ENCODE assay signal across 22 mouse cellular contexts in the genomic region with DNA sequence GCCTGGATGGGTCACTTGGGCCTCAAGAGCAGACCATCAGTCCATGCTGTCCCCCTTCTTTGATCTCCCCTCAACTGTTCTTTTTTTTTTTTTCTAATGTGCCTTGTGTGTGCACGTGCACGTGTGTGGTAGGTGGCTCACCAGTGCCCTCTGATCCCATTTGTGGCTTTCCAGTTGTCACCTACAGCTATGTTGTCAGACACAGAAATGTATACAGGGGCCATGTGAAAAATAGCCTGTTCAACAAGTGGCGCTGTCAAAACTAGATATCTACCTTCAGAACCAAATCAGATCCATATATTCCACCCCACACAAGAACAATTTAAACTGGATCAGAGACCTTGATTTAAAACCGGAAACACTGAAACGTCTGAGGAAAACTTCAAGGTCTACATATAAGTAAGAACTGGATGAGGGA.
"Had no signal": no experiment of that assay in that cellular context is flagged by ENCODE, and none has a peak within 500 bp of the region (broad histone marks: within the 10 kb centered on the region; RNA-seq: fewer than 3 reads in every experiment).

No protein-coding gene starts in this region.

- H3K4me3 ChIP-seq: heart, adult 2 months; heart, embryonic 13.5 days; heart, embryonic 15.5 days; hindbrain, embryonic 13.5 days; hindbrain, embryonic 15.5 days; kidney, embryonic 15.5 days; limb, embryonic 13.5 days; limb, embryonic 15.5 days had no signal

- H3K9me3 ChIP-seq: heart, embryonic 13.5 days; heart, embryonic 15.5 days; hindbrain, embryonic 13.5 days; hindbrain, embryonic 15.5 days; kidney, embryonic 15.5 days; limb, embryonic 13.5 days; limb, embryonic 15.5 days had no signal

- H3K4me2 ChIP-seq: heart, embryonic 11.5 days; heart, embryonic 13.5 days; heart, embryonic 15.5 days; hindbrain, embryonic 13.5 days; hindbrain, embryonic 15.5 days; kidney, embryonic 15.5 days; limb, embryonic 13.5 days; limb, embryonic 15.5 days had no signal

- H3K9ac ChIP-seq: heart, embryonic 13.5 days; heart, embryonic 15.5 days; hindbrain, embryonic 13.5 days; hindbrain, embryonic 15.5 days; kidney, embryonic 15.5 days; limb, embryonic 13.5 days; limb, embryonic 15.5 days had no signal

- H3K4me1 ChIP-seq: hindbrain, embryonic 13.5 days; hindbrain, embryonic 15.5 days had no signal

- H3K27ac ChIP-seq: heart, adult 2 months; heart, embryonic 13.5 days; heart, embryonic 15.5 days; hindbrain, embryonic 13.5 days; hindbrain, embryonic 15.5 days; hindbrain, postnatal 0 days; kidney, embryonic 15.5 days; kidney, postnatal 0 days; limb, embryonic 13.5 days; limb, embryonic 15.5 days had no signal

- H3K27me3 ChIP-seq: heart, embryonic 13.5 days; heart, embryonic 15.5 days; hindbrain, embryonic 13.5 days; hindbrain, embryonic 15.5 days; kidney, embryonic 15.5 days; limb, embryonic 13.5 days; limb, embryonic 15.5 days had no signal

- DNase-seq: gastrocnemius, postnatal 14 days; gastrocnemius, postnatal 36 days; heart, adult 11 months; heart, adult 2 months; heart, postnatal 14 days; heart, postnatal 36 days; kidney, adult 2 months; kidney, adult 9 months; kidney, postnatal 14 days; kidney, postnatal 36 days; left cerebral cortex, postnatal 4 days had no signal

- H3K36me3 ChIP-seq: heart, embryonic 13.5 days; heart, embryonic 15.5 days; hindbrain, embryonic 13.5 days; hindbrain, embryonic 15.5 days; kidney, embryonic 15.5 days; limb, embryonic 13.5 days; limb, embryonic 15.5 days had no signal

- ATAC-seq: hindbrain, postnatal 0 days; intestine, embryonic 16.5 days had no signal
